ENCODE assay signal across 17 mouse cellular contexts in the genomic region with DNA sequence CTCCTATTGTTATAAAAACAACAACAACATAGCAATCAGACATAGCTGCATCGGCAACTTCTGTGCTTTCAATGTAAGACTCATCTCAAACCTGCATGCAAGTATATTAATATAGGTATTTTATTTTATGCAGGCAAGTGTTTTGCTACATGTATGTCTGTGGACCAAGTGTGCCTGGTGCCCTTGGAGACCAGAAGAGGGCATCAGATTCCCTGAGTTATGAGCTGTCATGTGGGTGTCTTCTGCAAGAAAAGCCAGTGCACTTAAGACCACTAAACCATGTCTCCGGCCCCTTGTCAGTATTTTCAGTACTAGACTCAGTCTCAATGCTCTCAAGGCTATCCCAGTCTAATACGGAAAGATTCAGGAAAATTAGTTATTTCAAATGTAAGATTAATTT.
DNase-seq lines count a peak whose midpoint lies in the region; ATAC-seq and TF ChIP-seq lines count a peak whose summit lies in the region.
"Had no signal": no experiment of that assay in that cellular context is flagged by ENCODE, and none has a peak within 500 bp of the region (broad histone marks: within the 10 kb centered on the region; RNA-seq: fewer than 3 reads in every experiment).

No protein-coding gene starts in this region.

- intact Hi-C loops in gastrocnemius, adult 2 months (cut with DNase I): no loop called here
- intact Hi-C loops in gastrocnemius, postnatal 36 days (cut with DNase I): no loop called here

- H3K9ac ChIP-seq in liver, postnatal 0 days (replicated peaks): no peak overlapping the region
- H3K9ac ChIP-seq: intestine, embryonic 15.5 days; liver, embryonic 12.5 days; neural tube, embryonic 12.5 days had no signal

- TF ChIP-seq CTCF in gastrocnemius, adult 2 months (IDR thresholded peaks at IDR 0.05): peak; percentile 42; the same call in 1 of the 2 replicates
- TF ChIP-seq CTCF in liver, postnatal 0 days (IDR thresholded peaks at IDR 0.05; ENCODE audit: low read depth): 0 out of 2 replicates have a peak, but pooled peaks have one; percentile 21
- peak; percentile 35; the same call in 1 of the 2 replicates for TF ChIP-seq CTCF in cortical plate, adult 2 months (IDR thresholded peaks at IDR 0.05; ENCODE audit: extremely low read depth, insufficient read depth, low read length)

- no peak for DNase-seq in gastrocnemius, adult 2 months
- DNase-seq in gastrocnemius, postnatal 36 days: no peak
- no peak for DNase-seq in liver, postnatal 0 days
- no peak for DNase-seq in liver
- peak; percentile 43 for DNase-seq in NIH3T3 (ENCODE audit: low read depth)
- DNase-seq in right cerebral cortex, adult 2 months (ENCODE audit: low spot score in 2 of 2): no peak
- DNase-seq in gastrocnemius, postnatal 4 days (ENCODE audit: low spot score in 2 of 2): no peak
- DNase-seq: adrenal gland, postnatal 36 days; lung, postnatal 10 days had no signal

- TF ChIP-seq EP300 in liver, postnatal 0 days (IDR thresholded peaks at IDR 0.05; ENCODE audit: low read depth): no peak

- no peak for TF ChIP-seq POLR2A in cortical plate, adult 2 months (IDR thresholded peaks at IDR 0.05; ENCODE audit: extremely low read depth, insufficient read depth, low read length)

- no peak for ATAC-seq in liver, postnatal 0 days
- ATAC-seq: activated CD4-positive, CD25-positive, alpha-beta regulatory T cell, adult 4 months; intestine, embryonic 15.5 days; liver, embryonic 12.5 days; midbrain, embryonic 16.5 days had no signal

- no peaks in the 10 kb centered on the region for H3K4me1 ChIP-seq in liver, postnatal 0 days (ENCODE audit: insufficient read depth)
- no peaks in the 10 kb centered on the region; the same call in 1 of the 2 replicates for H3K4me1 ChIP-seq in cortical plate, adult 2 months (ENCODE audit: control insufficient read depth, insufficient read depth, low read length)
- H3K4me1 ChIP-seq: intestine, embryonic 15.5 days; limb, embryonic 10.5 days; liver, embryonic 12.5 days; megakaryocyte, embryonic 14.5 days; neural tube, embryonic 12.5 days had no signal

- no peak overlapping the region for H3K27ac ChIP-seq in gastrocnemius, adult 2 months
- H3K27ac ChIP-seq in liver, postnatal 0 days (ENCODE audit: low read depth): no peak overlapping the region
- H3K27ac ChIP-seq in cortical plate, adult 2 months (ENCODE audit: insufficient read depth, low read length): no peak overlapping the region
- H3K27ac ChIP-seq: intestine, embryonic 15.5 days; limb, embryonic 10.5 days; liver, embryonic 12.5 days; neural tube, embryonic 12.5 days had no signal

- H3K4me3 ChIP-seq in gastrocnemius, adult 2 months: no peak overlapping the region
- no peak overlapping the region for H3K4me3 ChIP-seq in liver, postnatal 0 days (ENCODE audit: low read depth, low read length)
- H3K4me3 ChIP-seq in cortical plate, adult 2 months (ENCODE audit: insufficient read depth, low read length): no peak overlapping the region
- H3K4me3 ChIP-seq: intestine, embryonic 15.5 days; limb, embryonic 10.5 days; liver, embryonic 12.5 days; megakaryocyte, embryonic 14.5 days; neural tube, embryonic 12.5 days had no signal

- H3K9me3 ChIP-seq in liver, postnatal 0 days (ENCODE audit: low read length): peaks cover 5% of the 10 kb centered on the region
- H3K9me3 ChIP-seq: intestine, embryonic 15.5 days; limb, embryonic 10.5 days; liver, embryonic 12.5 days; megakaryocyte, embryonic 14.5 days; neural tube, embryonic 12.5 days had no signal

- H3K36me3 ChIP-seq in liver, postnatal 0 days (replicated peaks; ENCODE audit: insufficient read depth, low read length): peaks cover 43% of the 10 kb centered on the region

- 90% methylated on average over 3 of the region's 3 CpGs for WGBS in liver, postnatal 0 days (ENCODE audit: insufficient replicate concordance)

- no peaks in the 10 kb centered on the region for H3K27me3 ChIP-seq in liver, postnatal 0 days (ENCODE audit: insufficient read depth, low read length)
- H3K27me3 ChIP-seq: intestine, embryonic 15.5 days; liver, embryonic 12.5 days; megakaryocyte, embryonic 14.5 days; neural tube, embryonic 12.5 days had no signal

- H3K4me2 ChIP-seq in liver, postnatal 0 days (ENCODE audit: low read depth, low read length): no peak overlapping the region
- H3K4me2 ChIP-seq: intestine, embryonic 15.5 days; liver, embryonic 12.5 days; neural tube, embryonic 12.5 days had no signal
